Mouse (Mus musculus): ENCODE measurements around the gene Aqp12. TPM values are rescaled to one million over a fixed set of nuclear protein-coding genes. Genes with fewer than 3 reads are reported as not detected.

Aqp12 gene
- total RNA-seq, 1 experiment = not detected

GRCm38 (mm10) chr1:92988894-92989293 is 17.2 kb upstream of the Aqp12 start:
- no peaks in the 10 kb centered on the region; a peak in 1 of 4 replicates for H3K4me1 ChIP-seq (ENCODE audit: control insufficient read depth in 2 of 2, insufficient read depth in 2 of 2, low read length in 2 of 2, poor library complexity in 1 of 2)
- no peaks in the 10 kb centered on the region for H3K36me3 ChIP-seq (ENCODE audit: control insufficient read depth, insufficient read depth, low read length, poor library complexity, severe bottlenecking)
- no peak for TF ChIP-seq HCFC1 (IDR thresholded peaks at IDR 0.05; ENCODE audit: borderline replicate concordance, insufficient read depth, low read length)
- no peak overlapping the region for H3K27ac ChIP-seq (ENCODE audit: insufficient read depth, low read depth, low read length, poor library complexity, severe bottlenecking)
- no peak overlapping the region for H3K4me3 ChIP-seq (ENCODE audit: insufficient read depth in 1 of 2, low read depth in 1 of 2, low read length in 2 of 2, poor library complexity in 1 of 2, severe bottlenecking in 1 of 2)
- H3K9ac ChIP-seq (ENCODE audit: insufficient read depth, low read depth, low read length, poor library complexity, severe bottlenecking) = no peak overlapping the region
- DNase-seq (ENCODE audit: low read depth, low spot score) = no peak
- in situ Hi-C loops (cut with MboI; ENCODE audit: low sequenced_read_pairs in 2 of 2, unreplicated experiment in 2 of 2) = no loop called here
- H3K9me3 ChIP-seq (ENCODE audit: control insufficient read depth, insufficient read depth, low read depth, low read length) = no peaks in the 10 kb centered on the region

GRCm38 (mm10) chr1:92989891-92990290 is 16.2 kb upstream of the Aqp12 start:
- Histone ChIP-seq H3K27ac (ENCODE audit: insufficient read depth, low read depth, low read length, poor library complexity, severe bottlenecking) (no peak overlapping the region), H3K9me3 (ENCODE audit: control insufficient read depth, insufficient read depth, low read depth, low read length) (no peaks in the 10 kb centered on the region), H3K36me3 (ENCODE audit: control insufficient read depth, insufficient read depth, low read length, poor library complexity, severe bottlenecking) (no peaks in the 10 kb centered on the region), H3K4me3 (ENCODE audit: insufficient read depth in 1 of 2, low read depth in 1 of 2, low read length in 2 of 2, poor library complexity in 1 of 2, severe bottlenecking in 1 of 2) (no peak overlapping the region), H3K4me1 (ENCODE audit: control insufficient read depth in 2 of 2, insufficient read depth in 2 of 2, low read length in 2 of 2, poor library complexity in 1 of 2) (no peaks in the 10 kb centered on the region; a peak in 1 of 4 replicates), H3K9ac (ENCODE audit: insufficient read depth, low read depth, low read length, poor library complexity, severe bottlenecking) (no peak overlapping the region)
- in situ Hi-C loops (cut with MboI; ENCODE audit: low sequenced_read_pairs in 2 of 2, unreplicated experiment in 2 of 2) = no loop called here
- no peak for TF ChIP-seq ZNF384 (IDR thresholded peaks at IDR 0.05; ENCODE audit: low read depth, low read length)
- no peak for TF ChIP-seq CHD2 (IDR thresholded peaks at IDR 0.05; ENCODE audit: low read depth, low read length)
- no peak for TF ChIP-seq ZC3H11A (IDR thresholded peaks at IDR 0.05; ENCODE audit: borderline replicate concordance, low read depth, low read length)
- no peak for TF ChIP-seq MAFK (IDR thresholded peaks at IDR 0.05; ENCODE audit: insufficient read depth, low read depth, low read length)
- TF ChIP-seq HCFC1 (IDR thresholded peaks at IDR 0.05; ENCODE audit: borderline replicate concordance, insufficient read depth, low read length) = no peak
- no peak for DNase-seq (ENCODE audit: low read depth, low spot score)

GRCm38 (mm10) chr1:92992214-92992855 is 13.8 kb upstream of the Aqp12 start:
- no peak overlapping the region for H3K4me3 ChIP-seq (ENCODE audit: insufficient read depth in 1 of 2, low read depth in 1 of 2, low read length in 2 of 2, poor library complexity in 1 of 2, severe bottlenecking in 1 of 2)
- TF ChIP-seq ZNF384 (IDR thresholded peaks at IDR 0.05; ENCODE audit: low read depth, low read length) (no peak), MAFK (IDR thresholded peaks at IDR 0.05; ENCODE audit: insufficient read depth, low read depth, low read length) (no peak), CHD2 (IDR thresholded peaks at IDR 0.05; ENCODE audit: low read depth, low read length) (no peak), ZC3H11A (IDR thresholded peaks at IDR 0.05; ENCODE audit: borderline replicate concordance, low read depth, low read length) (no peak), HCFC1 (IDR thresholded peaks at IDR 0.05; ENCODE audit: borderline replicate concordance, insufficient read depth, low read length) (no peak)
- no peak overlapping the region for H3K9ac ChIP-seq (ENCODE audit: insufficient read depth, low read depth, low read length, poor library complexity, severe bottlenecking)
- H3K9me3 ChIP-seq (ENCODE audit: control insufficient read depth, insufficient read depth, low read depth, low read length) = no peaks in the 10 kb centered on the region
- in situ Hi-C loops (cut with MboI; ENCODE audit: low sequenced_read_pairs in 2 of 2, unreplicated experiment in 2 of 2) = no loop called here
- no peak for DNase-seq (ENCODE audit: low read depth, low spot score)
- H3K27ac ChIP-seq (ENCODE audit: insufficient read depth, low read depth, low read length, poor library complexity, severe bottlenecking) = no peak overlapping the region
- H3K36me3 ChIP-seq (ENCODE audit: control insufficient read depth, insufficient read depth, low read length, poor library complexity, severe bottlenecking) = no peaks in the 10 kb centered on the region
- no peaks in the 10 kb centered on the region; a peak in 1 of 4 replicates for H3K4me1 ChIP-seq (ENCODE audit: control insufficient read depth in 2 of 2, insufficient read depth in 2 of 2, low read length in 2 of 2, poor library complexity in 1 of 2)

- no peaks in the 10 kb centered on the region for H3K9me3 ChIP-seq (ENCODE audit: control insufficient read depth, insufficient read depth, low read depth, low read length)
- H3K4me3 ChIP-seq (ENCODE audit: insufficient read depth in 1 of 2, low read depth in 1 of 2, low read length in 2 of 2, poor library complexity in 1 of 2, severe bottlenecking in 1 of 2) = no peak overlapping the region
- H3K4me1 ChIP-seq (ENCODE audit: control insufficient read depth in 2 of 2, insufficient read depth in 2 of 2, low read length in 2 of 2, poor library complexity in 1 of 2) = no peaks in the 10 kb centered on the region; a peak in 1 of 4 replicates
- no peak overlapping the region for H3K27ac ChIP-seq (ENCODE audit: insufficient read depth, low read depth, low read length, poor library complexity, severe bottlenecking)
- no peak overlapping the region for H3K9ac ChIP-seq (ENCODE audit: insufficient read depth, low read depth, low read length, poor library complexity, severe bottlenecking)
- in situ Hi-C loops (cut with MboI; ENCODE audit: low sequenced_read_pairs in 2 of 2, unreplicated experiment in 2 of 2) = no loop called here
- TF ChIP-seq ZC3H11A (IDR thresholded peaks at IDR 0.05; ENCODE audit: borderline replicate concordance, low read depth, low read length) (no peak), ZNF384 (IDR thresholded peaks at IDR 0.05; ENCODE audit: low read depth, low read length) (no peak), CHD2 (IDR thresholded peaks at IDR 0.05; ENCODE audit: low read depth, low read length) (no peak), HCFC1 (IDR thresholded peaks at IDR 0.05; ENCODE audit: borderline replicate concordance, insufficient read depth, low read length) (no peak), MAFK (IDR thresholded peaks at IDR 0.05; ENCODE audit: insufficient read depth, low read depth, low read length) (no peak)
- no peaks in the 10 kb centered on the region for H3K36me3 ChIP-seq (ENCODE audit: control insufficient read depth, insufficient read depth, low read length, poor library complexity, severe bottlenecking)
- no peak for DNase-seq (ENCODE audit: low read depth, low spot score)
These were observed 13.3 kb upstream of the Aqp12 start for GRCm38 (mm10) chr1:92992880-92993279.

- DNase-seq (ENCODE audit: low read depth, low spot score) = no peak
- H3K9ac ChIP-seq (ENCODE audit: insufficient read depth, low read depth, low read length, poor library complexity, severe bottlenecking) = no peak overlapping the region
- H3K36me3 ChIP-seq (ENCODE audit: control insufficient read depth, insufficient read depth, low read length, poor library complexity, severe bottlenecking) = no peaks in the 10 kb centered on the region
- no peaks in the 10 kb centered on the region for H3K4me1 ChIP-seq (ENCODE audit: control insufficient read depth in 2 of 2, insufficient read depth in 2 of 2, low read length in 2 of 2, poor library complexity in 1 of 2)
- H3K9me3 ChIP-seq (ENCODE audit: control insufficient read depth, insufficient read depth, low read depth, low read length) = no peaks in the 10 kb centered on the region
- no peak overlapping the region for H3K4me3 ChIP-seq (ENCODE audit: insufficient read depth in 1 of 2, low read depth in 1 of 2, low read length in 2 of 2, poor library complexity in 1 of 2, severe bottlenecking in 1 of 2)
- H3K27ac ChIP-seq (ENCODE audit: insufficient read depth, low read depth, low read length, poor library complexity, severe bottlenecking) = no peak overlapping the region
- in situ Hi-C loops (cut with MboI; ENCODE audit: low sequenced_read_pairs in 2 of 2, unreplicated experiment in 2 of 2) = no loop called here
- no peak for TF ChIP-seq ZNF384 (IDR thresholded peaks at IDR 0.05; ENCODE audit: low read depth, low read length)
- no peak for TF ChIP-seq ZC3H11A (IDR thresholded peaks at IDR 0.05; ENCODE audit: borderline replicate concordance, low read depth, low read length)
- no peak for TF ChIP-seq HCFC1 (IDR thresholded peaks at IDR 0.05; ENCODE audit: borderline replicate concordance, insufficient read depth, low read length)
- TF ChIP-seq MAFK (IDR thresholded peaks at IDR 0.05; ENCODE audit: insufficient read depth, low read depth, low read length) = no peak
- no peak for TF ChIP-seq CHD2 (IDR thresholded peaks at IDR 0.05; ENCODE audit: low read depth, low read length)
These were observed 3.1 kb downstream of the Aqp12 start for GRCm38 (mm10) chr1:93009196-93009595.
